10 mouse cellular contexts compared by ENCODE assay signal in genomic region chr6:38949683-38950161, GRCm38 (mm10).
A peak's percentile ranks its signal among the peaks of the same experiment; 100 is the strongest.
DNase-seq lines count a peak whose midpoint lies in the region; ATAC-seq and TF ChIP-seq lines count a peak whose summit lies in the region.
"Had no signal": no experiment of that assay in that cellular context is flagged by ENCODE, and none has a peak within 500 bp of the region (broad histone marks: within the 10 kb centered on the region; RNA-seq: fewer than 3 reads in every experiment).

No protein-coding gene starts in this region.

- WGBS in lung, embryonic 15.5 days = 37% methylated on average over 5 of the region's 5 CpGs

- peak; percentile 55; the same call in 1 of the 2 replicates for ATAC-seq in lung, embryonic 15.5 days (ENCODE audit: borderline replicate concordance, extremely low read depth, low FRiP score, low TSS enrichment)

- DNase-seq in adrenal gland, postnatal 10 days = peak; percentile 36
- peak; percentile 39 to 45 for DNase-seq in kidney, adult 8-10 months
- no peak for DNase-seq in spleen, postnatal 14 days (ENCODE audit: low spot score in 2 of 2)
- DNase-seq in left cerebral cortex, adult 11 months (ENCODE audit: low spot score) = no peak
- DNase-seq in thymus, adult 18-20 months = no peak
- no peak for DNase-seq in thymus, postnatal 10 days (ENCODE audit: low spot score in 2 of 2)

- no peaks in the 10 kb centered on the region for H3K27me3 ChIP-seq in lung, embryonic 15.5 days
- H3K27me3 ChIP-seq: embryonic facial prominence, embryonic 12.5 days; hindbrain, embryonic 12.5 days had no signal

- H3K27ac ChIP-seq in embryonic fibroblast, embryonic 13.5 days (ENCODE audit: insufficient read depth, low read length) = peak overlapping the region; percentile 95
- peak overlapping the region; percentile 69 for H3K27ac ChIP-seq in lung, embryonic 15.5 days
- H3K27ac ChIP-seq: embryonic facial prominence, embryonic 12.5 days; hindbrain, embryonic 12.5 days had no signal

- H3K9ac ChIP-seq in lung, embryonic 15.5 days = no peak overlapping the region
- H3K9ac ChIP-seq: embryonic facial prominence, embryonic 12.5 days; hindbrain, embryonic 12.5 days had no signal

- H3K36me3 ChIP-seq in lung, embryonic 15.5 days = no peaks in the 10 kb centered on the region
- H3K36me3 ChIP-seq: embryonic facial prominence, embryonic 12.5 days; hindbrain, embryonic 12.5 days had no signal

- H3K4me1 ChIP-seq in embryonic fibroblast, embryonic 13.5 days (ENCODE audit: control insufficient read depth, insufficient read depth, low read length) = peaks cover 17% of the 10 kb centered on the region
- H3K4me1 ChIP-seq in lung, embryonic 15.5 days = peaks cover 21% of the 10 kb centered on the region
- H3K4me1 ChIP-seq: hindbrain, embryonic 12.5 days had no signal

- no peak overlapping the region for H3K4me3 ChIP-seq in embryonic fibroblast, embryonic 13.5 days (ENCODE audit: insufficient read depth, low read length)
- no peak overlapping the region for H3K4me3 ChIP-seq in lung, embryonic 15.5 days
- H3K4me3 ChIP-seq: embryonic facial prominence, embryonic 12.5 days; hindbrain, embryonic 12.5 days had no signal

- no peak for TF ChIP-seq POLR2A in embryonic fibroblast, embryonic 13.5 days (IDR thresholded peaks at IDR 0.05; ENCODE audit: low read depth, low read length)

- no peaks in the 10 kb centered on the region for H3K9me3 ChIP-seq in lung, embryonic 15.5 days
- H3K9me3 ChIP-seq: embryonic facial prominence, embryonic 12.5 days; hindbrain, embryonic 12.5 days had no signal

- H3K4me2 ChIP-seq in lung, embryonic 15.5 days = 0 out of 2 replicates have a peak overlapping the region, but pooled peaks have one; percentile 6
- H3K4me2 ChIP-seq: embryonic facial prominence, embryonic 12.5 days; hindbrain, embryonic 12.5 days had no signal

- TF ChIP-seq CTCF in embryonic fibroblast, embryonic 13.5 days (IDR thresholded peaks at IDR 0.05; ENCODE audit: borderline replicate concordance, insufficient read depth, low read length) = no peak

Comparison
In these comparisons a context has a peak if more than half of its experiments do, and no peak if none do; other contexts are left out.
1. DNase-seq: peak in adrenal gland, postnatal 10 days (single experiment) and kidney, adult 8-10 months (2 of 2); none in spleen, postnatal 14 days (0 of 2), left cerebral cortex, adult 11 months (single experiment), thymus, adult 18-20 months (0 of 2) and thymus, postnatal 10 days (0 of 2).